Mouse (Mus musculus): ENCODE data around the gene Fhit.
A peak's percentile ranks its signal among the peaks of the same experiment; 100 is the strongest.

Gene Fhit

DNA sequence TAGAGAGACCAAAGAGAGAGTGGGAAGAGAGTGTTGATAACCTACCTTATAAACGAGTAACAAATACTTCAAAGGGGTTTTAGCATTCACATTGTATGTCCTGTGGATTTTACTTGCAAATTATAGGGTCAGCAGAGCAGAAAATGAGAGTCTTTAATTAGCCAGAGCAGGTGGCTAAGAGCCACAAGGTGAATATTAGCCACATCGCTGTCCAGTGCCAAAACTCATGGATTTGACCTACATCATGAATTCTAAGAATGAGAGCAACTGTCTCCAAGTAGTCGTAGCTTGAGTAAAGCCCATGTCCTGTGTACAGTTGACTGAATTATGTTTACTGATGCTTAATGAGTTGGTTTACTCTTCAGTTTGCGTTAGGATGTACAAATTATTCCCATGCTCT, 1039.7 kb downstream of the Fhit start:
- no peak for DNase-seq

DNA sequence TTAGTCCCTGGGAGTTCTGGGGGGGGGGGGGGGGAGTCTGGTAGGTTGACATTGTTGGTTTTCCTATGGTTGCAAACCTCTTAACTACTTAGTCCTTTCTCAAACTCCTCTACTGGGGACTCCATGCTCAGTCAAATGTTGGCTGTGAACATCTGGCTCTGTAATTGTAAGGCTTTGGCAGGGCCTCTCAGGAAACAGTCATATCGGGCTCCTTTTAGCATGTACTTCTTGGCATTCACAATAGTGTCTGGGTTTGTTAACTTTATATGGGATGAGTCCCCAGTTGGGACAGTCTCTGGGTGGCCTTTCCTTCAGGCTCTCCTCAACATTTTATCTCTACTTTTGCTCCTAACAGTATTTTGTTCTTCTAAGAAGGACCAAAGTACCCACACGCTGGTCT, 1065.6 kb downstream of the Fhit start:
- DNase-seq, result no peak

DNA sequence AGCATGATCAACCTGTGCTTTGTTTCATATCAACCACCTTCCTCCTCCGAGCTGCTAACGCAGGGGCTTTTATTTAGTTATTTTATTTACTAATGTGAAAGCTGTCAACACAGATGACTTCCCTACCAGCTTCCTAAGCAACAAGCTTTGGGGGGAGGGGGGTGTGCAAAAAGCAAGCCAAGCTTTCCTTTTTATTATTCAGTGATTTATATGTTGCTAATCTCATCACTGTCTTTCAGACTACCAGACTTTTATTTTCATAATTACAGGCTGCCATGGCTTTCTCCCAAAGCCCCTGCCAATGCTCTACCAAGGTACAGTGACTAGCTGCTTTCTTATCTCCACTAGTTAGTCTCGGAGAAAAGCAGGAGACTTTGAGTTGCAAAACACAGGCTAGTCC, 1082.8 kb downstream of the Fhit start:
- DNase-seq, result no peak

DNA sequence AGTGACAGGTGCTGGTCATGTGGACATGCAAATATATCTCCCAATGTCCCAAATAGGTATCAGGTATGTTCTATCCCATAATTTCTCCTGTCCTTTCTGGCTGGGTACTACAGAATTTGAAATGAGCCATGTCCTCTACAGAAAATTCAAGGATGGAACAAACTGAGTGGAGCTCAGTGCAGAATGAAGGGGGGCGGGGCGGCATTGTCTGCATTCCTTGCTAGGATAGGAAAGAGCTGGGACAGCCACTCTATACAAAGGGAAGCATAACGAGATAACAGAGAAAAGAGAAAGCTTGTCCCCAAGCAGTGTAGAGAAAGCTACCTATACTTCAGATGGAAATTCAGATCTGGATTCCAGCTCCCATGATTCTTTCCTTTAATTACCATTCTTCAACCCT, 1111.9 kb downstream of the Fhit start:
- no peak for DNase-seq

DNA sequence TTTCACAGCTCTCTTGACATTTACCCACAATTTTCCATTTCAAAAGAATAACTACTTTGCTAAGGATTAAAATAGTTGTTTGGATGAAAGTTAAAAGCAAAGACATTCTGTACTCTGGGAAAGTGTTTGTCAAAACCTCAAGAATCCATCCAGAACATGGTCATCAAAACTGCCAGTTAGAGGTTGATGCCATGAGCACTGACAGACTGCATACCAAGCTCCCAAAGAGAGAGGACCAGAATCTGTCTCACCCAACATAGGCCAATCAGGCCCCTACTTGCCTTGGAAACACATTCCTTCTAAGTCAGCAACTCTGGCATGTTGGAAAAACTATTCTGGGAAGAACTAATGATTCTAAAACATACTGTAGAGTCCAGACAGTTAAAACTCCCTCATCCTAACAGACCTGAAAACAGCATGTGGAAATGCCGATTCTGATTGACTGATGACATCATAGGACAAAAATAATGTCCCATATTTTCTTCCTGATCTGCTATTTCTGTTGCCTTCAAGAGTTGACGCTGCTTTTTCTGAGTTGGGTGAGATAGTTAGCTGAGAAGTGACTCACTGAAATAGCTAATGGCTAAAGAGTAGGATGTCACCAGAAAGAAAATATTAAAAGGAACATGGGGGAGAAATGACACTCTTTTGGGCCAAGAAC, 1114.6 kb downstream of the Fhit start:
- no peak for DNase-seq

DNA sequence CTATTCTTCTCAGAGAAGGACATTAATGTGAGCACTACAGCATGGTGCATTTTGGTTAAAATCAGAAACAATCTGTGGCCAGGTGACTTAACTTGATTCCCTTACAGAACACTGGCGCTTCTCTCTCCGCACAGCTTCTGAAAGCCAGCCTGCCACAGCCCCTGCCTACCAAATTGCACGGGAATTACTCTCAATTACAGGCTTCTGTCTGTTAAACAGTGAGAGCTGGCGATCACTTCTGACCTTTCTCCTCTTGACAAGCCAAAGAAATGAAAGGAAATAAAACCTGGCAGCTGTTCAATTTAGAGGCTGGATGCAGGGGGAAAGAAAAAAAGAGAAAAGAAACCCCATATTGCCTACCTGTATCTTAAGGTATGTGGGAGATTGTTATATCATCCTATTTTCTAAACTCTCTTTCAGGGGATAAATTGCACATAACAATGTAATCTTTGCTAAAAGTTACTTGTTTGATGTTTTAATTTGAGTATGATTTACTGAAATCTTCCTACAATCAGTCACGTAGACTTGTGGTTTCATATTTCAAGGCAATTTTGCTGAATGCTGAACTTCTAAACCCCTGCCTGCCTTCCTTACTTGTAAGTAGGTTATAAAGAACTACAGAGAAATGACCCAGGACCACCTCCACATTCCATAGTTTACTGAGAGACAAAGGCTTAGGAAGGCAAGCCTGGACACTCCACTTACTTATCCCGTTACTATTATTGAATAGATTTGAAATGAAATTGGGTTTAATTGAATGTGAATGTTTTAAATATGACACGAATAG, 1115.3 kb downstream of the Fhit start:
- DNase-seq, result peak; percentile 2 to 4

DNA sequence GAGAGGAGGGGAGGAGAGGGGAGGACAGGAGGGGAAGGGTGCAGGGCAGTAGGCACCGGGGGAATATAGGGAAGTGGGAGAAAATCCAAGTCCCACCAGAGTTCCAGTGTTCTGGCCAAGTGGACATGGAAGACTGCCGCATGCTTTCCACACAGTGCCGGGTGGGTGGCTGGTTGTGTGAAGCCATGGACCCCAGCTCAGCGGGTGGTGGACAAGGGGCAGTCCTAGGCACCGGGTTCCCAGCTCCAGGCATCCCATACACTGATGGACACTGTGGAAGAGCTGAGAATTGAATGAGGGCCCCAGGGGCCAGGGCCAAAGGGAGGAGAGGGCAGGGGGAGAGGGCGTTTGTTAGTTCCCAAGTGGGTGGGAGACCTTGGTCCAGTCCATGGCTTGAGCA, 1123.8 kb downstream of the Fhit start:
- DNase-seq, result no peak

DNA sequence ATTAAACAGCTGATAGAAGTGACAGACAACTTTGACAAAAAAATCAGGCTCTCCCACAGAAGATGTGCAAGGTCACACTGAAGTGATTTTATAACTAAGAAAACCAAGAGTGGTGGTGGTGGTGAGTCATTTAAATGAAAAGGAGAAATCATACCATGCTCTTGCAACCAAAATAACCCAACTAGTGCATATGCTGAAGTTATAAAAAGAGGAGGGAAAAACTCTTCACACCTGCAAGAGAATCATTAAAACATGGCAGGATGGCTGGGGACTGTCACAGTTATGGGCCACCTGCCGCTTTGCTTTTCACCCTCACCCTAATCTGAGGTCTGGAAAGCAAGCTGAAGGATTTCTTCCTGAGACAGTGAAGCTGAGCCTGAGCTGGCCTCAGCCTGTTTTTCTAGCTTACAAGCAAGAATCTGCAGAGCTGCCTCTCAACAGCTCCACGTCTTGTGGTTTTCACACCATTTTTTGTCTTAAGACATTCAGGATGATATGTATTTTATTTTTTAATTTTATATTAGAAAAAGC, 1125.1 kb downstream of the Fhit start:
- no peak for DNase-seq

- no peak for DNase-seq
Measured at GRCm38 (mm10) chr14:10035682-10036081, 1126.2 kb downstream of the Fhit start.

DNA sequence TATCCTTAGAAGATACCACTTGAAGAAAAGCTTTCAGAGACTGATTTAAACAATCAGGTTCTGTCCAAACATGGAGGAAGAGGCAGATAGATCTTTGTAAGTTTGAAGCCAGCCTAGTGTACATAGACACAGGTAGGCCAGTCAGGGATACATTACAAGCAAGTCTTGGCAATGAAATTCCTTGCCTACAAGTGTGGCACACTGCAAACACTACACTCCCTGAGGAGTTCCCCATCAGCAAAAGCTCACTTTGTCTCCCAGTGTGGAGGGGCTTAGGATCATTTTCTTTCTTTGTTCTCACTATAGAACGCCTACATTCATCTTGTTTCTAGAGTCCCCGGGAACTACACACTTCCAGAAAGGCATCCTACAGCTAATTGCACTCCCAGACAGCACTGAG, 1126.6 kb downstream of the Fhit start:
- DNase-seq, result no peak

DNA sequence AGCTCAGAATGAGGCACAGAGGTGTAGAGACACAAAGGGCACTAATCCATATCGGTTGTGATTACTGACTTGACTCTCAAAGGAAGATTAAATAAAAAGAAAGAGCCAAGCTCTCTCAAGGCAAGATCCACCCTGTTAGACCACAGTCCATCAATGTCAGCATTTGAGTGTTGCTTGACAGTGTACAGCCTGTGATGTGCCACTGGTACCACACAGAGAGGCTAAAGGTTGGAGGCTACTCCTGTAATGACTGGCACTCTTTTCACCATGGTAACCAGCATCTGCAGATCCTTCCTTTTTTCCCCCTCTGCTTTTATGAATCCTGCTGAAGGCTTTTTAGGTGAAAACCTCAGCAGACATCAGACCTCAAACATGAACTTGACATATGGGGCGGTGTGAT, 1138.5 kb downstream of the Fhit start:
- DNase-seq, result no peak

DNA sequence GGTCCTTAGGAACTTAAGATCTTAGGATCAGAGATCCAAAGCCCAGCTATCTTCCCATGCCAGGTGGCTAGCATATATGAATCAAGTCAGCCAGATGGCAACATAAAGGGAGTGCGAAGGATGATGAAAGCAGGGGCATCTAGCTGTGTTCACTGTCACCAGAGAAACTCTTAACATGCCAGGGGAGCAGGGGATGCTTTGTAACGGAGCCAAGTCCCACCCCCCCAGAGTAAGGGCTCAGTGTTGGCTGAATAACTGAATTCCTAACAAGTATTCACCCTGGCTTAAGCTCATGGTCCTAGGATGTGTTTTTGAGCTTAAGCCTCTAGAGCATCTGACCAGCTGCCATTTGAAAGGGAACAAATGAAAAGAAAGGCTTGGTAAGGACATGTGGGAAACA, 1139.5 kb downstream of the Fhit start:
- DNase-seq, result no peak

GRCm38 (mm10) chr14:10020400-10021140, 1141.3 kb downstream of the Fhit start:
- DNase-seq, result peak; percentile 10 to 25

DNA sequence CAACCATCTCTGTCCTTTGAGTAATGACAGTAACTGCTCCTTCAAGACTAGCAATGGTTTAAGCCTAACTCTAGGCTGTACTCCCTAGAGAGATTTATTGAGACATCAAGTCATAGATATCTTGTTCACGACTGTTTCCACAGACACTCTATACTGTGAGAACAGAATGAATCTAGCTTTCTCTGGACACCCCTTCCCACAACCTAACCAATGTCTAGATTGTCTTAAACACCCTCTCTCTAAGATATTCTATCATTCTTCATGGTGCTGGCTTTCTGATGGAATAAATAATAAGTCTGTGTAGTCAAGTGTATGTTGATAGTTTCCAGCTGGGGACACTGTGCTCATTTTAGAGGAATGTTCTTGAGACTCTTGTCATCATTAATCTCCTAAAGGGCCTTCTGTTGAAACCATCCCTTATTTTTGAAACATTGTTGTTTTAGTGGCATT, 1148.0 kb downstream of the Fhit start:
- DNase-seq, result no peak

DNA sequence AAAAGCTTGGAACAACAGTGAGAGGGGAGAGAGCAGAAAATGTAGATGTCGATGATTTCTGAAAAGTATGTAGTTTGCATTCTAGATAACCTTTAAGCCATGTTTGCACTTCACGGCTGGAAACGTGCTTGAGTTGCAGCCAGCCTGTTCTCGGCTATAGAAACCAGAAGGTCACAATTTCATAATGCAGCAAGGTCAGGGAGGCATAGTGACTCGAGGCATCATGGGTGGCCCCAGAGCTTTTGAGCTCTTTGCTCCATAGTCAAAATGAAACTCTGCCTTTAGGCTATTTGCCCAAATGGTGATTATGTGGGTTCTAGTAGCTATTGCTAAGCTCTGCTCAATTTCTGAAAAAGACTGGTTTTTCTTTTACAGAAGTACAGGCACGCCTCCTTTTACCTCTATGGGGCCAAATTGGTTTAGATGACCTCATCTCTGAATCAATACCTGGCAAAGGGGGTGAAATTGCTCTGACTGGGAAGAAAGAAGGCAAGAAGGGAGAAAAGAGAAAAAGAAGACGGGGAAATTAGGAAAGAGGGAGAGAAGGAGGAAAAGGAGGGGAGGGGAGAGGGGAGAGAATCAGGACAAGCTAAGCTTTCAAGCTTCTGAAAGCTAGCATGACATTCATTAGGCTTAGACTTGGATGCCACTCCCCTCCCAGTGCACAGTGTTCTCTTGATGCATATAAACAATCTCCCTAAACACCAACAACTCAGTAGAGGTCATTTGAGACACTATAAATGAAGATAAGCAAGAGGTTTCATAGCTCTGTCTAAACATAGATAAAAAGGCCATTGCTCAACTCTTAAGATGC, 1148.6 kb downstream of the Fhit start:
- no peak for DNase-seq

DNA sequence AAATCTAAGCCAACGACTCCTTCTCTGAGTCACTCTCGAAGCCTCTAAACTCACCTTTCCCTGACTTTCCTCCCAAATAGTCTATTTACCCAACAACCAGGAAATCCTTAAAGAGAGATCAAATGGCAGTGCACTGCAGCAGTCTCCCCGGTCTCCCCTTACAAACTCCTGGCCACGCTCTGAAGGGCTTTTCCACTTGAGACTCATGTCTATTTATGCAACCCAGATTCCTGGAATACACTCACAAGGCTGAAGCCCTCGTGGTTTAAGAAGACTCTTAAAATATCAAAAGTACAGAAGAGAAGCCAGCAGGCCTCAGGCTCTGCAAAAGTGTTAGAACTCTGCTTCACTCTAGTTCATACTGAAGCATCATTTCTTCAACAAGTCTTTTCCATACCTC, 1155.6 kb downstream of the Fhit start:
- no peak for DNase-seq

DNA sequence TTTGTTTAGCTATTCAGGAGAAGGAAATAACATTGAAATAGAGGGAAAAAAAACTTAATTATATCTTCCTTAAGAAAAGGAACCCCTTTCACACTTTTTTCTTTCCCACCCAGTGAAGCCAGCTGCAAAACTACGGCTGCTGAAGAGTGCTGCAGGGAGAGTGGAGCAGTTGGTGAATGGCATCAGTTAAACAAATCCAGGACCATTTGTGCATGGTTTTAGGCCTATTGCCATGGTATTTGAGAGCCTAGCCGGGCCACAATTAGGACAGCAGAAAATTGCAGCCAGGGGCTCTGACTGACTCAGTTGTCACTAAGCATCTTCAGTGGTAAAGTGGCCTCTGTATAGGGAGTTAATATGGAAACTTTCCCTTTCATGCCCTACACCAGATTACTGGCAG, 1158.0 kb downstream of the Fhit start:
- no peak for DNase-seq

DNA sequence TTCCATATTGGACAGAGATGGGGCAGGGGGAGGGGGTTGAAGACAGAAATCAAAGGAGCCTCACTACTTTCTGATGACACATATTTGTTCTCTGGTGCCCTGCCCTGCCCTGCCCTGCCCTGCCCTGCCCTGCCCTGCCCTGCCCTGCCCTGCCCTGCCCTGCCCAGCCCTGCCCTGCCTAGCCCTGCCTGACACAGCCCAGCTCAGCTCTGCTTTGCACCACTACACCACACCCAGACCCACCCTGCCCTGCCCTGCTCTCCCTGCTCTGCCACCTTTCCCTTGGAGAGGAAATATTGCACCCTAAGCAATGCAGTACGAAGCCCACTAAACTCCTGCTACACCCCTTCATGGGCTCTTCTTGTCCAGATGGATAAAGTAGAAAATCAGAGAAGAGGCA, 1171.2 kb downstream of the Fhit start:
- no peak for DNase-seq

DNA sequence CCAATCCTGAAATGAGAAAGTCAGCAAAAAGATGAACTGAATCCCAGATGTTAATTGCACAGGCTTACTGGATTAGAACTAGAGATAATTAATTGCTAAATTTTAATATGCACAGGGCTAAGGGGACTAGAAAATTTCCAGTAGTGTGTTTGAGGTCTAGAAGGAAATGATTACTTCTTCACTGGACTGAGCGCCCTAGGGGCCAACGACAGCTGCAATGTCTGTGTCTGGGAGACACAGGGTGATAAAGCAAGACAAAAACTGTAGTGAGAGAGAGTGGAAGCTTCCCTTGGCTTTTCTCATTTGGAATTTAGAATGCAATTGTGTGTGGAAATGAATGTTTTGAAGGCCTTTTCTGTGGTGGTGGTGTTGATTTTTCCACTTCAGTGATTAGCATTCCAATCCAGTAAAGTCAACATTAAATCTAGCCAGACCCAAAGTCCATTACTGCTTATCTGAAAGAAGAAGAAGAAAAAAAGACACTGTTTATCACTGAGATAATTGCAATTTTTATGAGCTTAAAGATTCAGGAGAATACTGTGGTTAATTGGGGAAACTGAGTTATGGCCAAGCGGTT, 1184.8 kb downstream of the Fhit start:
- no peak for DNase-seq

- no peak for DNase-seq
Measured at GRCm38 (mm10) chr14:9974402-9974801, 1187.4 kb downstream of the Fhit start.

DNA sequence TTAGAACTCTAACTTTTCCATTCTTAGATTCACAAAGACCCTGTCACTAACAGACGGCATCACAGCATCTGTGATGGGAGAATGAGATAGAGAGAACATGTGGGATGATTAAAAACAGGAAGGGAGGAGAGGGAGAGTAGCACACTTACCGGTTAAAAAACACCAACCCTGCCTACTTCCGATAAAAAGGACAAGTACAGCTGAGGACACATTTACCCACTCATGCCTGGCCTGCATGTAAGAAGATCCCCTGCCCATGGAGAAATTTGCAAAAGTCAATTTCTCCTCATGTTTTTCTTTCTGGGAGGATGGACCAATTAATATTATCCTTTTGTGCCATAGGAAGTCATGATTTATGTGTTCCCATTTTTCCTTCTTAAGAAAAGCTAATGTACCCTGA, 1198.0 kb downstream of the Fhit start:
- DNase-seq, result no peak

- DNase-seq, result no peak
Measured at GRCm38 (mm10) chr14:9960396-9960795, 1201.4 kb downstream of the Fhit start.
